15 mouse cellular contexts compared by ENCODE assay signal in the genomic region with DNA sequence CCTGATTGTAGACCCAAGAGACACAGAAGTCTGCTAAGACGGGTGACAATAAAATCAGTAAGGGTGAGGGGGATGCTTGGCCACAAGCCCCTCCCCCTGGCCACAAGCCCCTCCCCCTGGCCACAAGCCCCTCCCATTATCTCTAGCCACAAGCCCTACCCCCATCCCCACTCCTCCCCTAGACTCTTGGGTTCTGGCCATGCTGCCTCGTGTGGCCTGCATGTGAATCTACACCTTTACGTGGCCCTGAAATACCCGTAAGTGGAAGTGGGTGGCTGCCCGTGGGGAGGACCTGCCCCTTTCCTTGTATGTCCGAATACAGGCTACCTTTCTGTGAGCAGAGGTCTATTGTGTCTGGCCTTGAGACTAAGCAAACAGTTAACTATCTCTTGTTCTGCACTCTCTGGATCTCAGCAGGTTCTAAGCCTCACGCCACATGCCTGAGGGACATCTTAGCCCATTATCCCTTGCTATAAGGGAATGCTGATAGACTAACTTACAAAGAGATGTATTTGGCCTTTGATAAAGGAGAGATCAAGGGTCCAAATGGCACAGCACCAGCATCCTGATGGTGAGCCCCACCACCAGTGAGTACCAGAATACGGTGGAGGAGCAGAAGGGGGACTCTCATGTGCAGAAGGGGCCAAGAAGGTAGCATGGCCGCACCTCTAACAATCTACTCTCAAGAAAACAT.
DNase-seq lines count a peak whose midpoint lies in the region; ATAC-seq and TF ChIP-seq lines count a peak whose summit lies in the region.
"Had no signal": no experiment of that assay in that cellular context is flagged by ENCODE, and none has a peak within 500 bp of the region (broad histone marks: within the 10 kb centered on the region; RNA-seq: fewer than 3 reads in every experiment).

No protein-coding gene starts in this region.

- ATAC-seq in forebrain, postnatal 0 days, result peak; percentile 10; the same call in 1 of the 2 replicates
- ATAC-seq in forebrain, embryonic 15.5 days (replicated peaks), result no peak
- ATAC-seq in liver, embryonic 15.5 days (ENCODE audit: insufficient read depth), result no peak
- ATAC-seq in liver, embryonic 11.5 days (replicated peaks; ENCODE audit: low FRiP score), result no peak
- ATAC-seq in hematopoietic stem cell, adult 5-6 weeks (replicated peaks in 1 of 2; ENCODE audit: insufficient read depth in 1 of 2, low FRiP score in 2 of 2, low TSS enrichment in 1 of 2, low read depth in 1 of 2, poor library complexity in 2 of 2, severe bottlenecking in 2 of 2), result peak; percentile 22 to 27; a peak in 1 of 4 replicates
- ATAC-seq in kidney, embryonic 15.5 days (replicated peaks; ENCODE audit: low FRiP score), result no peak
- ATAC-seq: midbrain, embryonic 15.5 days had no signal

- no peak for DNase-seq in forebrain, postnatal 0 days
- DNase-seq in liver, embryonic 11.5 days (ENCODE audit: low spot score), result no peak
- DNase-seq in ES-E14 (ENCODE audit: low read depth, low spot score), result peak; percentile 37
- DNase-seq in right cerebral cortex, adult 18-20 months, result no peak
- DNase-seq: adrenal gland, postnatal 10 days; cerebellum, adult 8-10 months; heart, postnatal 4 days; kidney, adult 9 months; lung, adult 2 months; spleen, adult 18-20 months had no signal

- no peak overlapping the region for H3K4me2 ChIP-seq in forebrain, postnatal 0 days (ENCODE audit: low read depth)
- no peak overlapping the region for H3K4me2 ChIP-seq in forebrain, embryonic 15.5 days (replicated peaks)
- H3K4me2 ChIP-seq in liver, embryonic 15.5 days, result no peak overlapping the region
- no peak overlapping the region for H3K4me2 ChIP-seq in liver, embryonic 11.5 days
- H3K4me2 ChIP-seq in kidney, embryonic 15.5 days, result no peak overlapping the region
- H3K4me2 ChIP-seq: midbrain, embryonic 15.5 days had no signal

- no peaks in the 10 kb centered on the region for H3K9me3 ChIP-seq in forebrain, postnatal 0 days (ENCODE audit: low read length)
- no peaks in the 10 kb centered on the region for H3K9me3 ChIP-seq in forebrain, embryonic 15.5 days
- H3K9me3 ChIP-seq in liver, embryonic 15.5 days (replicated peaks), result no peaks in the 10 kb centered on the region
- no peaks in the 10 kb centered on the region for H3K9me3 ChIP-seq in liver, embryonic 11.5 days (ENCODE audit: control insufficient read depth, low read length)
- H3K9me3 ChIP-seq in ES-E14 (ENCODE audit: control insufficient read depth, insufficient read depth, low read depth, low read length), result no peaks in the 10 kb centered on the region
- H3K9me3 ChIP-seq in kidney, embryonic 15.5 days (replicated peaks), result no peaks in the 10 kb centered on the region
- H3K9me3 ChIP-seq: midbrain, embryonic 15.5 days had no signal

- H3K27ac ChIP-seq in forebrain, postnatal 0 days (ENCODE audit: low read depth, low read length), result no peak overlapping the region
- no peak overlapping the region for H3K27ac ChIP-seq in forebrain, embryonic 15.5 days (replicated peaks)
- no peak overlapping the region for H3K27ac ChIP-seq in liver, embryonic 15.5 days (replicated peaks)
- H3K27ac ChIP-seq in liver, embryonic 11.5 days (ENCODE audit: low read depth, low read length), result no peak overlapping the region
- no peak overlapping the region for H3K27ac ChIP-seq in ES-E14 (ENCODE audit: insufficient read depth, low read depth, low read length, poor library complexity, severe bottlenecking)
- no peak overlapping the region for H3K27ac ChIP-seq in kidney, embryonic 15.5 days

- H3K9ac ChIP-seq in forebrain, postnatal 0 days, result no peak overlapping the region
- no peak overlapping the region for H3K9ac ChIP-seq in forebrain, embryonic 15.5 days (replicated peaks)
- 0 out of 2 replicates have a peak overlapping the region, but pooled peaks have one; percentile 2 for H3K9ac ChIP-seq in liver, embryonic 15.5 days
- no peak overlapping the region for H3K9ac ChIP-seq in liver, embryonic 11.5 days (ENCODE audit: low read depth, low read length)
- H3K9ac ChIP-seq in ES-E14 (ENCODE audit: insufficient read depth, low read depth, low read length, poor library complexity, severe bottlenecking), result no peak overlapping the region
- no peak overlapping the region for H3K9ac ChIP-seq in kidney, embryonic 15.5 days
- H3K9ac ChIP-seq: midbrain, embryonic 15.5 days had no signal

- WGBS in forebrain, postnatal 0 days, result 92% methylated on average over 9 of the region's 9 CpGs
- 83% methylated on average over 9 of the region's 9 CpGs for WGBS in forebrain, embryonic 15.5 days
- 58% methylated on average over 9 of the region's 9 CpGs for WGBS in liver, embryonic 15.5 days (ENCODE audit: insufficient replicate concordance)
- 77% methylated on average over 9 of the region's 9 CpGs for WGBS in liver, embryonic 11.5 days
- WGBS in kidney, embryonic 15.5 days, result 91% methylated on average over 9 of the region's 9 CpGs

- in situ Hi-C loops in ES-E14 (cut with MboI; ENCODE audit: low sequenced_read_pairs in 2 of 2, unreplicated experiment in 2 of 2), result no loop called here

- no peaks in the 10 kb centered on the region for H3K36me3 ChIP-seq in forebrain, postnatal 0 days (ENCODE audit: insufficient read depth)
- H3K36me3 ChIP-seq in forebrain, embryonic 15.5 days, result no peaks in the 10 kb centered on the region
- H3K36me3 ChIP-seq in liver, embryonic 15.5 days (replicated peaks), result no peaks in the 10 kb centered on the region
- no peaks in the 10 kb centered on the region for H3K36me3 ChIP-seq in liver, embryonic 11.5 days (ENCODE audit: control insufficient read depth, insufficient read depth, low read length)
- H3K36me3 ChIP-seq in ES-E14 (ENCODE audit: control insufficient read depth, insufficient read depth, low read length, poor library complexity, severe bottlenecking), result no peaks in the 10 kb centered on the region
- no peaks in the 10 kb centered on the region for H3K36me3 ChIP-seq in kidney, embryonic 15.5 days
- H3K36me3 ChIP-seq: midbrain, embryonic 15.5 days had no signal

- 0 out of 2 replicates have a peak, but pooled peaks have one; percentile 9 for TF ChIP-seq CTCF in forebrain, postnatal 0 days (IDR thresholded peaks at IDR 0.05; ENCODE audit: low read depth)

- no peaks in the 10 kb centered on the region for H3K27me3 ChIP-seq in forebrain, postnatal 0 days (ENCODE audit: insufficient read depth, low read length)
- H3K27me3 ChIP-seq in forebrain, embryonic 15.5 days, result no peaks in the 10 kb centered on the region
- H3K27me3 ChIP-seq in liver, embryonic 15.5 days, result no peaks in the 10 kb centered on the region
- no peaks in the 10 kb centered on the region for H3K27me3 ChIP-seq in liver, embryonic 11.5 days (replicated peaks; ENCODE audit: control insufficient read depth, insufficient read depth, low read length)
- 0 out of 2 replicates have a peak, but pooled peaks cover under 1% of the 10 kb centered on the region for H3K27me3 ChIP-seq in kidney, embryonic 15.5 days
- H3K27me3 ChIP-seq: midbrain, embryonic 15.5 days had no signal

- no peaks in the 10 kb centered on the region for H3K4me1 ChIP-seq in forebrain, postnatal 0 days (ENCODE audit: insufficient read depth)
- H3K4me1 ChIP-seq in forebrain, embryonic 15.5 days, result 0 out of 2 replicates have a peak, but pooled peaks cover 2% of the 10 kb centered on the region
- peaks cover 41% of the 10 kb centered on the region for H3K4me1 ChIP-seq in liver, embryonic 15.5 days (replicated peaks)
- peaks cover 19% of the 10 kb centered on the region for H3K4me1 ChIP-seq in liver, embryonic 11.5 days (replicated peaks; ENCODE audit: control insufficient read depth, insufficient read depth, low read length)
- peaks cover 0 to 4% of the 10 kb centered on the region in 2 experiments; a peak in 1 of 4 replicates for H3K4me1 ChIP-seq in ES-E14 (ENCODE audit: control insufficient read depth in 2 of 2, insufficient read depth in 2 of 2, low read length in 2 of 2, poor library complexity in 1 of 2)
- peaks cover 16% of the 10 kb centered on the region; the same call in 1 of the 2 replicates for H3K4me1 ChIP-seq in kidney, embryonic 15.5 days

- H3K4me3 ChIP-seq in forebrain, postnatal 0 days (ENCODE audit: low read depth, low read length), result no peak overlapping the region
- no peak overlapping the region for H3K4me3 ChIP-seq in forebrain, embryonic 15.5 days
- H3K4me3 ChIP-seq in liver, embryonic 15.5 days (replicated peaks), result no peak overlapping the region
- H3K4me3 ChIP-seq in liver, embryonic 11.5 days (ENCODE audit: low read depth, low read length), result no peak overlapping the region
- no peak overlapping the region for H3K4me3 ChIP-seq in ES-E14 (ENCODE audit: insufficient read depth in 1 of 2, low read depth in 1 of 2, low read length in 2 of 2, poor library complexity in 1 of 2, severe bottlenecking in 1 of 2)
- H3K4me3 ChIP-seq in kidney, embryonic 15.5 days (replicated peaks), result no peak overlapping the region
- H3K4me3 ChIP-seq: midbrain, embryonic 15.5 days had no signal

TF ChIP-seq in ES-E14, 5 proteins besides CTCF, POLR2A, EP300 and RAD21:
- no peak for TF ChIP-seq ZC3H11A (IDR thresholded peaks at IDR 0.05; ENCODE audit: borderline replicate concordance, low read depth, low read length)
- TF ChIP-seq CHD2 (IDR thresholded peaks at IDR 0.05; ENCODE audit: low read depth, low read length), result no peak
- no peak for TF ChIP-seq MAFK (IDR thresholded peaks at IDR 0.05; ENCODE audit: insufficient read depth, low read depth, low read length)
- no peak for TF ChIP-seq HCFC1 (IDR thresholded peaks at IDR 0.05; ENCODE audit: borderline replicate concordance, insufficient read depth, low read length)
- no peak for TF ChIP-seq ZNF384 (IDR thresholded peaks at IDR 0.05; ENCODE audit: low read depth, low read length)

Comparison
In these comparisons a context has a peak if more than half of its experiments do, and no peak if none do; other contexts are left out.
1. ATAC-seq: peak in forebrain, postnatal 0 days (single experiment) and hematopoietic stem cell, adult 5-6 weeks (2 of 2); none in forebrain, embryonic 15.5 days (single experiment), liver, embryonic 15.5 days (single experiment), liver, embryonic 11.5 days (single experiment) and kidney, embryonic 15.5 days (single experiment).